Mouse (Mus musculus): ENCODE measurements at regions not wholly inside any gene's neighbourhood (a gene's known extent, or its start where the extent isn't known, plus 50 kb on each side); places are given as distances from the start of the nearest gene placed in this dataset.

DNA sequence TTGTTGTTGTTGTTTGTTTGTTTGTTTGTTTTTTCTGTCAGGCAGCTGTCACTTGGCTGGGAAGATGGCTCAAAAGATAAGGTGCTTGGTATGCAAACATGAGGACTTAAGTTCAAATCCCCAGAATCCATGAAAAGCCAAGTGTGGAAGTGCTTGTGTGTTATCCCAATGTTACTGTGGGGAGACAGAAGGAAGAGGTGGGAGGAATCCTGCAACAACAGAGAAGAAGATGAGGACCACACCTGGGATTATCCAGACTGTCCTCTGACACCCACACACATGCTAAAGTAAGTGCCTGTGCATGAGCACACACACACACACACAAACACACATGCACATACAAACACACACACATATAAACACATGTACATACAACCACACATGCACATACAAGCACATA, 207.6 kb upstream of the Arid1b start:
- DNase-seq (ENCODE audit: low spot score in 2 of 2), result no peak

DNA sequence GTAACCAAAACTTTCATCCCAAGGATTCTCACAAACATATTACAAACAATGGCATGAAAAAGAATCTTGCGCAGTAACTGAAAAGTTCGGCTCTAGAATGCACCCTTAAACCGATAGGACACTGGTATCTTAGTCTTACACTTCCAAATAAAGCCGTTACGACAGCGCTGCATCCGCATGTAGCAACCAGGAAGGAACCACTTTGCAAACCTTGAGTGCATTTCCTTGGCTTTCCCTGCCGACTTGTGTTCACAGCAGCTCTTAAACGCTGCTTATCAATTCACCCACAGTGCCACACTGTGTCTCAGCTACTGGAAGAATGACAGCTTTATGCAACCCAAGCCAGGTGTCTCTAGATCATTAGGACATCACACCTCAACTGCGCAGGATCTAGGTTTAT, 202.3 kb upstream of the Arid1b start:
- no peak for DNase-seq (ENCODE audit: low spot score in 2 of 2)

GRCm38 (mm10) chr17:4796241-4796640, 197.9 kb upstream of the Arid1b start:
- no peak for DNase-seq (ENCODE audit: low spot score in 2 of 2)

DNA sequence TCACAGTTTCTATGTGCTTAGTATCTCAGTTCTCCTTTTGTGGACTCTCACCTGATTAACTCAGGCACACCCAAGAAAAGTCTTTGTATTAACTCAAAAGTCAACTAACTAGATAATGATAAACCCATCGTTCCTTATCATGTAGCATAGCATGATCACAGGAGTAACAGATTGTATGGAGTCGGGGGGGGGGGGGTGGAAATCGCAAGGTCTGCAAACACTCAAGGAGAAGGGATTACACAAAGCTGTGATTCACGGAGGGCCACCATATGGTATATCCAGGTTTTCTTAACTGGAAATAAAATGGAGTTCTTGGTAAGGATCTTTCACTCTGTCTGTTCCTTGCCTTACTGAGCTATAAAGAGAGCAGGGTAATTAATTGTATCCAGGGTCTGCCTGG, 190.1 kb upstream of the Arid1b start:
- DNase-seq (ENCODE audit: low spot score in 2 of 2), result no peak

- no peak for DNase-seq (ENCODE audit: low spot score in 2 of 2)
Observed at GRCm38 (mm10) chr17:4806051-4806450, 188.1 kb upstream of the Arid1b start.

- DNase-seq (ENCODE audit: low spot score in 2 of 2), result no peak
Observed at GRCm38 (mm10) chr17:4808926-4809325, 185.2 kb upstream of the Arid1b start.

DNA sequence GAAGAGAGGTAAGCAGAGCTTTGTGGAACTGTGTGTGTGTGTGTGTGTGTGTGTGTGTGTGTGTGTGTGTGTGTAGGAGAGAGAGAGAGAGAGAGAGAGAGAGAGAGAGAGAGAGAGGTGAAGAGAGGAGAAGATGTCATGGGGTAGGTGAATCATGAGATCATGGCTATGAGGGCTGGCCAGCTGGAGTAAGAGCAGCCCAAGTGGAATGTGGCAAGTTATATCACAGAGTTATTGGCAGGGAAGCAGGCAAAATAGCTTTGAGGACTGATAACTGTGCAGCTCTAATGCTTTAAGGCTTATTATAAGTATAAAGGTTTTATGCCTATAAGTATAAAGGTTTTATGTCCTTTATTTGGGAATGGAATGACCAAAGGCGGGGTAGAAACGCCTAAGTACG, 180.9 kb upstream of the Arid1b start:
- no peak for DNase-seq (ENCODE audit: low spot score in 2 of 2)

GRCm38 (mm10) chr17:4813666-4814065, 180.5 kb upstream of the Arid1b start:
- DNase-seq (ENCODE audit: low spot score in 2 of 2), result no peak

- DNase-seq (ENCODE audit: low spot score in 2 of 2), result no peak
Observed at GRCm38 (mm10) chr17:4825221-4825895, 168.8 kb upstream of the Arid1b start.

- DNase-seq (ENCODE audit: low spot score in 2 of 2), result no peak
Observed at GRCm38 (mm10) chr17:4834065-4834464, 160.1 kb upstream of the Arid1b start.

DNA sequence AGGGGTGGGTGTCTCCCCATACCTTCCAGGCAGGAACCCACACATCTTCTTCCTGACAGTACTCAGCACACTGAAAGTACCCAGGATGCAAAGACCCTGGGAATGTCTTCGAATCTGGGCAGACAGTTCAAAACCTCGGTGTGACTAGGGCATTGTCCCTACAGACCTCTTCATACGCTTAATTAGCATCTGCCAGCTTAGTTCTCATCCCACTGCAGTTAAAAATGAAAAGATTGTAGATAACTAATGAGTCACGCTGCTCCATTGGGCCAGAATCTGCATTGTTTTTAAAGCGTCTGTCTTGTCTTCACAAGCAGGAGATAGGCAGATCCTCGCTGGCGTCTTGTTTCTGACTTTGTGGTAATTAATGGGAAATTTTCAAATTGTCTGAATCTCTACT, 159.6 kb upstream of the Arid1b start:
- no peak for DNase-seq (ENCODE audit: low spot score in 2 of 2)

GRCm38 (mm10) chr17:4835065-4835705, 158.9 kb upstream of the Arid1b start:
- no peak for DNase-seq (ENCODE audit: low spot score in 2 of 2)

GRCm38 (mm10) chr17:4840123-4840522, 154.0 kb upstream of the Arid1b start:
- no peak for DNase-seq (ENCODE audit: low spot score in 2 of 2)

GRCm38 (mm10) chr17:4858304-4858703, 135.8 kb upstream of the Arid1b start:
- DNase-seq (ENCODE audit: low spot score in 2 of 2), result no peak

GRCm38 (mm10) chr17:4864901-4865300, 129.2 kb upstream of the Arid1b start:
- DNase-seq (ENCODE audit: low spot score in 2 of 2), result no peak

DNA sequence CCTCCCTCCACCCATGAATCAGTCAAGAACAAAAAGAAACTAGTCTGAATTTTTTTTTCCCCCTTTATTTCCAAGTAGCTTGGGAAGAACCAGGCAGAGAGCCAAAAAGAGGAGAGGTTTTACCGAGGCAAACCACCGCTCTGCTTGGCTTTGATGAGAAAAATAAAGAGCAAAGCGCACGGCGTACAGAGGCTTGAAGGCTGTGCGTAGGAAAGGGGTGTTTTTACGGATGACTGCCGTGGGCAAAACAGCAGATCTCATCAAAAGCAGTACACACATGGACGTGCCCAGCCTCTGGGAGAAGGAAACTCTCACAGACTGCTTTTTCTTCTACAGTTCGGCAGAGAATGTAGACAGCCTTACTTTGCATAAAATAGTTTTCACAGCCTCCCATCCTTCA, 128.5 kb upstream of the Arid1b start:
- peak; percentile 50 to 54 for DNase-seq (ENCODE audit: low spot score in 2 of 2)

GRCm38 (mm10) chr17:4866026-4866896, 127.9 kb upstream of the Arid1b start:
- DNase-seq (ENCODE audit: low spot score in 2 of 2), result peak; percentile 41 to 54

DNA sequence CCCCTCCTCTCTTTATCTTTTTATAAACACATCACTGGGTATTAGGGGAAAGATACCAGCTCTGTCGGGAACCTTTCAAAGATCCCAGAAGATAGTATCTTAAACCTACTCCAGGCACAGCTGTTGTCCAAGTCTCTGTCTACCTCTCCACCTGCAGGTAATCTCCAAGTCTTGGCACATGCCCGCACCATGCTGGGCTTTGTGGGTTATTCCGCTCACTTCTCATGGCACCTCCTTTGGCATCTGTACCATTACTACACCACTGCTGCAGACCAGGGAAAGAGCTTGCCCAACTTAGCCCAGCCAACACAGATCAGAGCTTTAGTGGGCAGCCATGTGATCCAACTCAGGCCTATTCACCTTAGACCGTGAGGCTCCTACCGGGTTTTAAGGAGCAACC, 127.0 kb upstream of the Arid1b start:
- no peak for DNase-seq (ENCODE audit: low spot score in 2 of 2)

DNA sequence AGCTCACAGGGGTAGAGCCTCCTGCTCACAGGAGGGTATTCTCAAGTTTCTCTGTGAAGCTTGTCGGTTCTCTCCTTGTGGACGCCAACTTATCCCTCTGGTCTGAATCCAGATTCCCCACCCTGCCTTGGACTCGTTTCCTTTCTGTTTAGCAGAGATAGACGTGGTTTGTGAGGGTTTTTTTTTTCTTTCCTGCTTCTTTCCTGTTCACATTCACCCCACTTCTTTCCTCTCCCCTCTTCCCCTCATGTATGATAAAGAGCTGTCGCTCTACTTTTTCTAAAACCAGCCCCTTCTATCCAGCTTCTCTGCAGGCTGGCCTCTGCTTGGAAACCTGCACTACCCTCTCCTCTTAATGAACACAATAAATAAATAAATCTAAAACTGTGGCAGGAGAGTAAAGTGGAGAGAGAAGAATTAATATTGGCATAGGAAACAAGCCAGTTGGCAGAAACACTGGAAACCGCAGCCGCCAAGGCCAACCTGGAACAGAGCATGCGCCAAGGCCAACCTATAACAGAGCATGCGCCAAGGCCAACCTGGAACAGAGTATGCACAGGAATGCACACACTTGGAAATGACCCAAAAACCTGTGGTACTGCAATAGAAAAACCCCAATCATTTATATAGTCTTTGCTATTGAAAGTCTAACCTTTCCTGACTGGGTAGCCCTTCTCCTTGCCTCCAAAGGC, 126.2 kb upstream of the Arid1b start:
- DNase-seq (ENCODE audit: low spot score in 2 of 2), result no peak

- DNase-seq (ENCODE audit: low spot score in 2 of 2), result no peak
Observed at GRCm38 (mm10) chr17:4868446-4868825, 125.7 kb upstream of the Arid1b start.

GRCm38 (mm10) chr17:4868861-4869260, 125.3 kb upstream of the Arid1b start:
- no peak for DNase-seq (ENCODE audit: low spot score in 2 of 2)

- DNase-seq (ENCODE audit: low spot score in 2 of 2), result no peak
Observed at GRCm38 (mm10) chr17:4871267-4871666, 122.9 kb upstream of the Arid1b start.

All from right cerebral cortex, postnatal 10 days (tissue).